Mouse (Mus musculus) embryo, embryonic 11 days (tissue): ENCODE data around the gene Gm21093.
"Not testable (repeated sequence)": the region's sequence is repeated elsewhere in the genome, so short reads cannot be mapped to it uniquely, and the experiment has no call there.

ENCODE experiments used
- DNase-seq: peaks from one replicate; pipeline ENCODE4 v3.0.0-alpha.2; 2015

Gene Gm21093

DNA sequence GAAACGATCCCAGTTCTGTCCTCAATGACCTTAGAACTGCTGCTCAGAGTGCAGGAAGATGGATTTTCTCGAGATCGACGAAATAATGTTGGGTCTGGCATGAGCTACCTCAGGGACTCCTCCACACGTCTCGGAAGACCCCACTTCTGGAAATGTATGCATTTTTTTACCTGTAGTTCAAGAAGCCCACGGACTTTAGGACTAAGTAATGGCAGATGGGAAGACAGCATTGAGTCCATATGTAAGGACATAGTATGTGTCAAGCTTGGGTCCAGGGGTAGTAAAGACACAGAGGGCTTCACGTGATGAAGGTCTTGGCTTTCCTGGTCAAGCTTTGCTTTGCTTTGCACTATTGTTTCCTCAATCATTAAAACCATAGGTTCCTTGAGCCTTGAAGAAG is at the start of gene Gm21093:
Gene Gm21093 (minus strand): TSS at position 101 of the 400 bp plus-strand sequence.
- not testable (repeated sequence) for DNase-seq
